Mouse (Mus musculus) myocyte (in vitro differentiated cells): ENCODE measurements around the gene Vps52.

ENCODE experiments used
- E2F4 ChIP-seq: IDR thresholded peaks from one replicate; pipeline ENCODE4 v1.6.1; 2011; ENCODE audit warnings: mild to moderate bottlenecking, control low read depth, moderate library complexity; ENCODE audit not compliant: insufficient read depth
- MYOD1 ChIP-seq, 3 experiments: IDR thresholded peaks; one replicate each; pipeline ENCODE4 v1.6.1; 2011; ENCODE audit warnings: control low read depth in 2 of 3, low read depth in 2 of 3, mild to moderate bottlenecking in 2 of 3, moderate library complexity in 1 of 3; ENCODE audit not compliant: insufficient read length in 2 of 3, control insufficient read depth in 1 of 3
- REST ChIP-seq: IDR thresholded peaks from one replicate; pipeline ENCODE4 v1.6.1; 2011; ENCODE audit warnings: mild to moderate bottlenecking, control low read depth, moderate library complexity; ENCODE audit not compliant: insufficient read depth, insufficient read length
- TCF12 ChIP-seq: IDR thresholded peaks from one replicate; pipeline ENCODE4 v1.6.1; 2011; ENCODE audit warnings: mild to moderate bottlenecking, control low read depth; ENCODE audit not compliant: poor library complexity, insufficient read depth, severe bottlenecking

- no peak for TF ChIP-seq MYOD1 (IDR thresholded peaks at IDR 0.05; ENCODE audit: control insufficient read depth in 1 of 3, insufficient read length in 2 of 3, low read depth in 2 of 3)
- no peak for TF ChIP-seq REST
- TF ChIP-seq E2F4 = no peak
- TF ChIP-seq TCF12 = no peak
Measured at GRCm38 (mm10) chr17:33962876-33963275, 7.3 kb downstream of the Vps52 start.
